Mouse (Mus musculus) hindbrain, embryonic 14.5 days (tissue): ENCODE results near the gene Usp37. TPM values are rescaled to one million over a fixed set of nuclear protein-coding genes. Genes with fewer than 3 reads are reported as not detected.

ENCODE experiments used
- ATAC-seq: fragments of 200-750 bp; cut with Nextera tagmentation; 2 replicates; pipeline ENCODE4 v1.8.0; 2017; ENCODE audit warnings: moderate number of reproducible peaks, mild to moderate bottlenecking, moderate TSS enrichment, moderate library complexity; ENCODE audit not compliant: low FRiP score
- DNase-seq: peaks from one replicate; pipeline ENCODE4 v3.0.0-alpha.2; 2015; ENCODE audit warnings: low spot score
- H3K27ac ChIP-seq: fragments of 300-500 bp; sonication (generic); 2 replicates; pipeline ENCODE4 v1.5.1; 2014; ENCODE audit warnings: mild to moderate bottlenecking, moderate library complexity
- H3K27me3 ChIP-seq: fragments of 300-500 bp; sonication (generic); 2 replicates; pipeline ENCODE4 v1.6.1; 2014; ENCODE audit warnings: mild to moderate bottlenecking, low read length, mixed read lengths; ENCODE audit not compliant: control insufficient read depth, insufficient read depth
- H3K36me3 ChIP-seq: fragments of 300-500 bp; sonication (generic); replicated peaks from 2 replicates; pipeline ENCODE4 v1.6.1; 2014; ENCODE audit not compliant: control insufficient read depth, insufficient read depth
- H3K4me1 ChIP-seq: fragments of 300-500 bp; sonication (generic); replicated peaks from 2 replicates; pipeline ENCODE4 v1.6.1; 2014; ENCODE audit warnings: antibody characterized with exemption, low read length, mixed read lengths; ENCODE audit not compliant: control insufficient read depth, insufficient read depth
- H3K4me2 ChIP-seq: fragments of 300-500 bp; sonication (generic); replicated peaks from 2 replicates; pipeline ENCODE4 v1.6.1; 2014; ENCODE audit warnings: mild to moderate bottlenecking, moderate library complexity
- H3K4me3 ChIP-seq: fragments of 300-500 bp; sonication (generic); replicated peaks from 2 replicates; pipeline ENCODE4 v1.5.1; 2014; ENCODE audit warnings: mild to moderate bottlenecking, low read length
- H3K9ac ChIP-seq: fragments of 300-500 bp; sonication (generic); 2 replicates; pipeline ENCODE4 v1.6.1; 2014
- H3K9me3 ChIP-seq: fragments of 300-500 bp; sonication (generic); 2 replicates; pipeline ENCODE4 v1.6.1; 2016; ENCODE audit warnings: low read length; ENCODE audit not compliant: control insufficient read depth
- WGBS: fragments of 180-500 bp; shearing (Covaris S2); extraction: QIAGEN DNeasy Blood & Tissue Kit; methylation state at CpG from one replicate; pipeline ENCODE4 v1.1.7; 2014; 5-methylcytosine and 5-hydroxymethylcytosine counted together
- microRNA counts: library from miRNA; unstranded; fragments of <30 nt; microRNA quantifications from one replicate; lab custom pipeline; 2016
- microRNA-seq: library from miRNA; unstranded; fragments of <30 nt; microRNA quantifications from one replicate; pipeline ENCODE4, GENCODE M21; 2016
- polyA plus RNA-seq: library from polyadenylated mRNA; unstranded; fragments of >200 nt; fragmentation: Nextera tagmentation; extraction: Ambion mirVana; gene quantifications from 2 replicates; pipeline ENCODE4 v1.2.1, GENCODE M21; 2014

Usp37 gene
- polyA plus RNA-seq, 1 experiment from 2014 or later = 26.5 TPM

GRCm38 (mm10) chr1:74389831-74390286, 154.2 kb downstream of the Usp37 start:
- H3K36me3 ChIP-seq = peaks cover 7% of the 10 kb centered on the region; the same call in 1 of the 2 replicates
- H3K4me3 ChIP-seq = no peak overlapping the region
- peaks cover 17% of the 10 kb centered on the region for H3K4me1 ChIP-seq
- H3K9ac ChIP-seq = 0 out of 2 replicates have a peak overlapping the region, but pooled peaks have one; percentile 11
- H3K9me3 ChIP-seq = no peaks in the 10 kb centered on the region
- peaks cover 15% of the 10 kb centered on the region for H3K27me3 ChIP-seq
- no peak for ATAC-seq
- no peak for DNase-seq
- peak overlapping the region; percentile 95 for H3K4me2 ChIP-seq
- WGBS = 6% methylated on average over 29 of the region's 29 CpGs
- no peak overlapping the region; the same call in 1 of the 2 replicates for H3K27ac ChIP-seq

- Histone ChIP-seq H3K4me2 (no peak overlapping the region), H3K4me3 (no peak overlapping the region), H3K27ac (no peak overlapping the region), H3K9ac (no peak overlapping the region), H3K9me3 (no peaks in the 10 kb centered on the region), H3K27me3 (peaks cover 15% of the 10 kb centered on the region), H3K4me1 (peaks cover 17% of the 10 kb centered on the region), H3K36me3 (no peaks in the 10 kb centered on the region)
- DNase-seq (no peak), ATAC-seq (no peak)
- WGBS = 86% methylated on average over 7 of the region's 7 CpGs
Measured at GRCm38 (mm10) chr1:74388398-74388920, 155.6 kb downstream of the Usp37 start.

GRCm38 (mm10) chr1:74387386-74387988, 156.6 kb downstream of the Usp37 start:
- DNase-seq = no peak
- WGBS = 50% methylated on average over 15 of the region's 15 CpGs
- Histone ChIP-seq H3K4me3 (peak overlapping the region; percentile 53), H3K4me2 (peak overlapping the region; percentile 59), H3K27ac (peak overlapping the region; percentile 91), H3K27me3 (peaks cover 15% of the 10 kb centered on the region), H3K9me3 (no peaks in the 10 kb centered on the region), H3K36me3 (no peaks in the 10 kb centered on the region), H3K9ac (peak overlapping the region; percentile 62; the same call in 1 of the 2 replicates), H3K4me1 (peaks cover 9% of the 10 kb centered on the region)
- ATAC-seq = no peak

- Histone ChIP-seq H3K4me3 (peak overlapping the region; percentile 53), H3K27ac (peak overlapping the region; percentile 91), H3K36me3 (no peaks in the 10 kb centered on the region), H3K27me3 (peaks cover 15% of the 10 kb centered on the region), H3K4me1 (0 out of 2 replicates have a peak, but pooled peaks cover 3% of the 10 kb centered on the region), H3K4me2 (peak overlapping the region; percentile 59), H3K9ac (peak overlapping the region; percentile 62), H3K9me3 (no peaks in the 10 kb centered on the region)
- DNase-seq (peak; percentile 96), ATAC-seq (peak; percentile 91)
- WGBS = under 1% methylated on average over 25 of the region's 26 CpGs
Measured at GRCm38 (mm10) chr1:74386714-74387385, 157.2 kb downstream of the Usp37 start.

- WGBS = 61% methylated on average over 7 of the region's 10 CpGs
- ATAC-seq = no peak
Measured at GRCm38 (mm10) chr1:74386363-74386713, 157.7 kb downstream of the Usp37 start.

GRCm38 (mm10) chr1:74385531-74385930, 158.6 kb downstream of the Usp37 start:
- H3K36me3 ChIP-seq = no peaks in the 10 kb centered on the region
- H3K27me3 ChIP-seq = peaks cover 12% of the 10 kb centered on the region
- ATAC-seq (no peak), DNase-seq (no peak)
- H3K4me3 ChIP-seq = no peak overlapping the region
- H3K4me2 ChIP-seq = no peak overlapping the region
- WGBS = 88% methylated on average over 8 of the region's 8 CpGs
- H3K4me1 ChIP-seq = no peaks in the 10 kb centered on the region
- no peaks in the 10 kb centered on the region for H3K9me3 ChIP-seq
- H3K27ac ChIP-seq = no peak overlapping the region
- no peak overlapping the region for H3K9ac ChIP-seq

More at GRCm38 (mm10) chr1:74386363-74386713, 157.7 kb downstream of the Usp37 start:
- H3K27ac ChIP-seq = peak overlapping the region; percentile 91
- H3K4me2 ChIP-seq = peak overlapping the region; percentile 59
- H3K9ac ChIP-seq = peak overlapping the region; percentile 62
- no peak for DNase-seq
- peaks cover 15% of the 10 kb centered on the region for H3K27me3 ChIP-seq
- no peaks in the 10 kb centered on the region for H3K36me3 ChIP-seq
- 0 out of 2 replicates have a peak, but pooled peaks cover 3% of the 10 kb centered on the region for H3K4me1 ChIP-seq
- no peaks in the 10 kb centered on the region for H3K9me3 ChIP-seq
- H3K4me3 ChIP-seq = peak overlapping the region; percentile 53

MicroRNAs encoded within 50 kb of the gene (microRNA counts, 519-probe panel; counts per million panel counts)
- 4,404 counts per million, percentile 39 among the panel's probes with 10 or more counts for microRNA mmu-miR-26b (lab: Ali Mortazavi, UCI)

Small RNAs within 50 kb of the gene (microRNA-seq; reads per million reads assigned to microRNA genes)
- gene Gm25035 (not detected), gene Mir26b (11,570 reads per million, percentile 97 among the genes with 10 or more reads in this experiment)

Other genes starting within 250 kb of the Usp37 start
- 8.0 TPM in 2 replicates for gene Tmbim1, start 238.7 kb downstream of the Usp37 start, polyA plus RNA-seq
- 1.2 and 1.7 TPM in 2 replicates for gene Catip, start 182.2 kb downstream of the Usp37 start, polyA plus RNA-seq
- gene Slc11a1, start 169.1 kb downstream of the Usp37 start, polyA plus RNA-seq = 2.7 and 2.9 TPM in 2 replicates
- gene Ctdsp1, start 152.8 kb downstream of the Usp37 start, polyA plus RNA-seq = 20.3 and 20.8 TPM in 2 replicates
- 0.16 and 0.34 TPM in 2 replicates for gene Vil1, start 134.9 kb downstream of the Usp37 start, polyA plus RNA-seq
- 48.3 and 51.4 TPM in 2 replicates for gene Cnot9, start 38.2 kb downstream of the Usp37 start, polyA plus RNA-seq
- gene Plcd4, start 1.4 kb downstream of the Usp37 start, polyA plus RNA-seq = 4.9 and 5.6 TPM in 2 replicates
- gene Zfp142, start 44.0 kb upstream of the Usp37 start, polyA plus RNA-seq = 8.4 and 10.2 TPM in 2 replicates
- gene Bcs1l, start 44.0 kb upstream of the Usp37 start, polyA plus RNA-seq = 23.1 and 23.3 TPM in 2 replicates
- 10.4 and 11.7 TPM in 2 replicates for gene Rnf25, start 57.1 kb upstream of the Usp37 start, polyA plus RNA-seq
- 18.3 and 18.8 TPM in 2 replicates for gene Stk36, start 57.2 kb upstream of the Usp37 start, polyA plus RNA-seq
- 12.1 and 14.7 TPM in 2 replicates for gene Ttll4, start 117.5 kb upstream of the Usp37 start, polyA plus RNA-seq
- gene Cyp27a1, start 169.3 kb upstream of the Usp37 start, polyA plus RNA-seq = 1.9 and 3.2 TPM in 2 replicates
- gene Prkag3, start 204.9 kb upstream of the Usp37 start, polyA plus RNA-seq = not detected in 2 replicates
- 4.4 TPM in 2 replicates for gene Wnt6, start 227.6 kb upstream of the Usp37 start, polyA plus RNA-seq
- 0.13 and 0.21 TPM in 2 replicates for gene Wnt10a, start 247.2 kb upstream of the Usp37 start, polyA plus RNA-seq